Mouse (Mus musculus) monocyte, adult 2 months (primary cell): ENCODE data around the gene Gm10382.

Experiments
- DNase-seq, 2 experiments: peaks; one replicate each; pipeline ENCODE4 v3.0.0; 2022; ENCODE audit warnings: low spot score in 2 of 2, low read depth in 1 of 2

The Gm10382 gene

DNA sequence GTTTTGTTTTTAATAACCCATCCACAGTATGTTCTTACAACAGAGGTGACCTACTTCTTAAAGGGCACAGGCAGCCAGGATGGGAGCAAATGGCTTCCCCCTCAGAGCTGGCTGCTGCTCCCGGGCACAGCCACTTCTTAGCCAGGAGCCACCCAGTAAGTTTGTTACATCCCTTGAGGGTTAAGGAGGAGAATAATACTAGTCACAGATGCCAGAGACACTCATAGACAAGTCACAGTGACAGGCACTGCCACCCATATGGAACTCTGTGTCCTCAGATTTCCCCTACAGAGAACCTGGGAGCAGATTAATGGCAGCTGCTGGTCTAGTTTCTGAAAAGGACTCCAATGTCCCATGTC lies 3.5 kb downstream of the Gm10382 start:
- no peak for DNase-seq

DNA sequence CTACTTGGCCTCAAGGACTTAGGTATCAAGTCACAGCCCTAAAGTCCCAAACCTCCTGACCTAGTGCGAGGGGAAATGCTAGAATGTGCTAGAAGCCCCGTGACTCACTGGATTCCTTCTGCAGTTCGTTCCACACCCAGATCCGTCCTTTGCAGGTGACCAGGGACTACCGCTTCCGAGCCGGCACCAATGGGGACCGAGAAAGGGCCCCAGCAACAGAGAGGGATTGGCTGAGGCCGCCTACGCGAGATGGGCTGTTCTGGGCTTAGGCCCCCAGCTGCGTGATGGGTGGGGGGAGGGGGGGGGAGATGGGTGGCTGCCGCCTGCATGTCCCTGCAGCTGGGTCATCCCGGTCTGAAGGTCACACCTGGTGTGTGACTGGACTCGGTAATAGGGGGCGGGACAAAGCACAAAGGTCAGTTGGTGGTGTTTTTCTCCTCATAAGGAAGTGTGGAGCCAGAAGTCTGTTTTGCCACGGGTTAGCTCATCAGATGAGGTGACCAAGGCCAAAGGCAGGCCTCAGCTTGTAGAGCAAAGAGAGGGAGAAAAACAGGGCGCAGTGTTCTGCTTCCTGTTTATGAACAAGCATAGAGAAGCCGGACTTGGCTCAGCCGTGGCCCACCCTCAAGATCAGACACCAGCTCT lies 4.0 kb downstream of the Gm10382 start:
- DNase-seq = peak; percentile 85 to 90

DNA sequence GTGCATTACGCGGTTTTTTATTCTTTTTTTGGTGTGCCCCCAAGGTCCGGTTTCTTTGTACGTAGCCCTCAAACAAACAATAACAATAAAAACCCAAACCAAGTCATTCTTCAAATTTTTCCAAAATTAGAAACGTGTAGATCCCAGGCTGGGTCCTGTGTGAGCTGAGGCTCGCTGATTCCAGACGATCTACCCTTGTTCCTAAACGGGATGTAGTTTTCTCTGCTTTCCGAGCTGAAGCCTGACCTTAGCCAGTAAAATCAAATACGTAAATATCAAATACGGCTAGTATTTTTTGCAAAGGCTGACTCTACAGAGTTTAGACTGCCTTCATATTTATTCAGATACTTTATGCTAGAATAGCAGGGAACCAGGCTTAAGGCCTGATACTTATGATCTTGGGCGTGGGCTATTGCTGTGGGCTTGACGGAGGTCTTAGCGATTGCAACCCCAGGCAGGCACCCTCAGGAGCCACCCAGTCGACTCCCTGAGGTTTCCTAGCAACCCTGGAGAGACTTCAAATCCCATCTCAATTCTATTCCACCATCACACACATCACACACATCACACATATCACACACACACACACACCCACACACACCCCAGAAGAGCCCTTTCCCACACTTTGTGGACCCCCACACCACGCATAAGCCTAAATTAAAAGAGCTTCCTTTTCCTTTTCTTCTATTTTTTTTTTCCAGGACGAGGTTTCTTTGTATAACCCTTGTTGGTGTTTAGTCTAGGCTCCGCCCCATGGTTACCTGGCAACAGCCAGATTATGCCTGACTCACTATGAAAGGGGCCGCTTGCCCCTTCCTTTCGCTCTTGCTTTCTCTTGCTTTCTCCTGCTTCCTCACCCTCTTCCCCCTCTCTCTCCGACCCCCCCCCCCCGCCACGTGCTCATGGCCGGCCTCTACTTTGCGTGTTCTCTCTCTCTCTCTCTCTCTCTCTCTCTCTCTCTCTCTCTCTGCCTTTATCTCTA lies 4.8 kb downstream of the Gm10382 start:
- peak in 1 of 2 experiments; percentile 63 for DNase-seq

DNA sequence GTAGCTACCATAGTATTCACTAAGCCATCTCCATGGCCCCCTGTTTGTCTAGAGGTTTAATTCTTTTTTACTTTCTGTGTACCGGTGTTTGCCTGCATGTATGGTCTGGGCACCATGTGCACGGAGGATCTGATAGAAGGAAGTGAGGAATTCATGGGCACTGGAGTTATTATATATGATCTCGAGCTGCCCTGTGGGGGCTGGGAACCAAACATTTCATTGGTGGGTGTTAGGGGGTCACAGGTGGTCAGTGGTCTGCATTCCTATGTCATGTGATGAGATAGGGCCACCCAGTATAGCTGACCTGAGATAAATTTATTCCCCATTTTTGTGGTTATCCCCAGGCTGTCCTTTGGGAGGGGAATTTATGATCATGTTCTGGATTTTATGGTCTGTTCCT lies 5.9 kb downstream of the Gm10382 start:
- DNase-seq = no peak

DNA sequence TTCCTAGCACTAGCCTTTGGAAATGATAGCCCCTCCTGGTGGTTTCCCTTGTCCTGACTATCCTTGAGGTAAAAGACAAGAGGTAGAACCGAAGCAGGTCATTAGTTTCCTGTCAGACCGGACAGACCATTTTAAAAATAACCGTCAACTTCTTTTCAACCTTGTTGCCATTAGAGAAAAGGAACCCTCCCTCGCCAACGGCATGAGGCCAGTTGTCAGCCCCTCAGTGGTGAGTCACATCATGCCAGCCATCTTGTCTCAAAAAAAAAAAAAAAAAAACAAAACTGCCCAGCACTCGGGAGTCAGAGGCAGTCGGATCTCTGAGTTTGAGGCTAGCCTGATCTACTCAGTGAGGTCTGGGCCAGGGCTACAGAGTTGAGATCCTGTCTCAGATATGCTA lies 11.8 kb downstream of the Gm10382 start:
- DNase-seq = no peak

DNA sequence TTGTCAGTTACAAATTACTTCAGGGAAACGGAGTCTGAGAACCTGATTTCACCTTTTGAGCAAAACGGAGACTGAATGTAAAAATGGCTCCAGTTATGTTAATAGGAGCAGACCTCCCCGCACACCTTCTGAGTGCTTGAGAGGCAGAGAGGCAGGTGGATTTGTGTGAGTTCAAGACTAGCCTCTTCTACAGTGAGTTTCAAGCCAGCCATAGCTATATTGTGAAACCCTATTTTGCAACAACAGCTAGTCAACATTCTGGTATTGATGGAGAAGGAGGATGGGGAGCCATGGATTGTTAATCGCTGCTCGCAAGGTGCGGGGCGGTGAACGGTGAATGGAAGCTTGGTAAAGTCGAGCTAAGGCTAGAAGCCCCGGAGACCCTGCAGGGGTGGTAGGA lies 13.4 kb downstream of the Gm10382 start:
- DNase-seq = no peak

DNA sequence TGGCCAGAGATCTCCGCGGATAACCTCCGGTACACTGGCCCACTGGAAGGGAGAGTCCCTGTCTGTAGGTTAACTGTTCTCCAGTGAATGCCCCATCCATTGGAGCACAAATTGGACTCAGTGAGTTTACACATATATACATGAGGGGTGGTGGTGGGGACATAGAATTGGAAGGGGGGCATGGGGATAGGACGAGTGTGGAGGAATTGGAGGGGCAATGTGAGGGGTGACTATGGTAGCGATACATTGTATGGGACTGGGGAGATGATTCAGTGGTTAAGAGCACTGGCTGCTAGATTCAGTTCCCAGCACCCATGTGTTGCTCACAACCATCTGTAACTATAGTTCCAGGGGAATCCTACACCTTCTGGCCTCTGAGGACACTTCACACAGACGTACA lies 13.9 kb downstream of the Gm10382 start:
- no peak for DNase-seq

DNA sequence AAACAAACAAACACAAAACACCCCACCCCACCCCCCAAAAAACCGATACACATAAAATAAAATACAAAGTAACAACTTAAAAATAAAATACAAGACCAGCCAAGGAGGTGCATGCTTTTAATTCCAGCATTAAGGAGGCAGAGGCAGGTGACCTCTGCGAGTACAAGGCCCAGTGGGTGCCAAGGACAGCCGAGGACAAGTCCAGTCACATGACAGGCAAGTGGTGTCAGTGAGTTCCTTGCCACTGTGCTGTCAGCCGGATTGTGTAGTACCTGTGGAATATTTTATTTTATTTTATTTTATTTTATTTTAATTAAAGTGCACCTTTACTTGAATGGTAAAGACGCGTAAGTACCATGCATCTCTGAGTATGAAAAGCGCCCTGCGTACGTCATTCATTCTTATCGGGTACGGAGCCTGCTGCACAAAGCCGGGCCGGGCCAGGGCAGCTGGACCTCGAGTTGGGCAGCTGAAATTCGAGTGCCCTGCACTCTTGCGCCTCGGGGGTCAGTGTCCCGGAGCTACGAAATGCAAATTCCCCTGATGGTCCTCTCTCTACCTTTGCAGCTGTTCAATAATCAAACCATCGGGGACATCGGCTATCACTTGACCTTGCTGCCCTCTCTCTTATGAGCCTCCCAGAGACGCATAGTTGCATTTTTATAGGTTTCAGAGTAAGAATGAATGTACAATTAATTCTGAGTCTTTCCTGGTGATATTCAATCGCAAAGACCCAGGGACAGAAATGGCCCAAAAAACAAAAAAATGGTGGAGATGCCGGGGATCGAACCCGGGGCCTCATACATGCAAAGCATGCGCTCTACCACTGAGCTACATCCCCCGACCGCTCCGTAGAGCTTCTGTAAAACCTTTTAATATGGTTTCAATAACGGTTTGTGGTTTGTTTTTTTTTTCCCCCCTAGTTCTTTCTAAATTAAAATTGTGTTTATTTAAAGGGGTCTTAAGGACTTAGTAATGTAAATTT lies 14.7 kb downstream of the Gm10382 start:
- peak; percentile 43 to 56 for DNase-seq

DNA sequence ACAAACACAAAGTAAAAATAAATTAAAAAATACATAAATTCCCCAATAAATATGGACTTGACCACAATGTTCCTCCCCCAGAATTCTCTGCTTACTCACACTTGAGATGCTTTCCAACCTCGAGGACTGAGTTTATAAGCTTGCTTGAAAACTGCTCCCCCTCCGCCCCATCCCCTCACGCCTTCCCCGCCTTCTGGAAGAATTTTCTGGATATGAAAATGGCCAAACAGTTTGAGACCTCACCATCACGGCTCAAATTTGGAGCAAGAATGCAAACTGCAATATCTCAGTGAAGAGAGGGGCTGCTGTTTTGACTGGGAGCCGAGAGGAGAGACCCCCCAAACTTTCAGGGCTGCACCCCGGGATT lies 15.4 kb downstream of the Gm10382 start:
- no peak for DNase-seq

DNA sequence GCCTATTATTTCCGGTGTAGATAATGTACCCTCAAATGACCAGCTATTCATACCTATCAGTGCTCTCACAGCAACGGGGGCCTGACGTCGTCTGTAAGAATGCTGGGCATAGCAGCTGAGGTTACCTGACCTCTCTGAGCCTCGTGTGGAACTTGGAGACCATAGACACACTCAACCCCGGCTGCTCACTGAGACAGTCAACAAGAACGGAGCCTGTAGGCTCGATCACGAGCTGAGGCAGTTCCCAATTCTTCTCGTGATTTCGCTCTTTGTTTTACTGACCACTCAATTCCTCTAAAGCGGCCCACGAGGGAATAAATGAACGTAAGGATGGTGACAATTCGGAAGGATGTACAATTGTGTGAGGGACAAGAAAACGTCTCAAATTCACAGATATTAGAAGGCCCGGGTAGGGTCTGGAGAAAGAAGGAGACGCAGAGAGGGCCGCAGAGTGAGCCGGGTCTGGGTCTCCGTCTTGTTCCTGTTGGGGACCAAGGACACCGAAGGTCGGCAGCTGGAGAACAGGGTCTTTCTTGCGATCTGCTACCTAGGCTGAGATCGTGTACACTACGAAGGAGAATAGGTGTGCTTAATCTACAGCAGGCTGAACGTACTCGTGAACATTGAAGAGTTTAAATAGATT lies 15.9 kb downstream of the Gm10382 start:
- no peak for DNase-seq

DNA sequence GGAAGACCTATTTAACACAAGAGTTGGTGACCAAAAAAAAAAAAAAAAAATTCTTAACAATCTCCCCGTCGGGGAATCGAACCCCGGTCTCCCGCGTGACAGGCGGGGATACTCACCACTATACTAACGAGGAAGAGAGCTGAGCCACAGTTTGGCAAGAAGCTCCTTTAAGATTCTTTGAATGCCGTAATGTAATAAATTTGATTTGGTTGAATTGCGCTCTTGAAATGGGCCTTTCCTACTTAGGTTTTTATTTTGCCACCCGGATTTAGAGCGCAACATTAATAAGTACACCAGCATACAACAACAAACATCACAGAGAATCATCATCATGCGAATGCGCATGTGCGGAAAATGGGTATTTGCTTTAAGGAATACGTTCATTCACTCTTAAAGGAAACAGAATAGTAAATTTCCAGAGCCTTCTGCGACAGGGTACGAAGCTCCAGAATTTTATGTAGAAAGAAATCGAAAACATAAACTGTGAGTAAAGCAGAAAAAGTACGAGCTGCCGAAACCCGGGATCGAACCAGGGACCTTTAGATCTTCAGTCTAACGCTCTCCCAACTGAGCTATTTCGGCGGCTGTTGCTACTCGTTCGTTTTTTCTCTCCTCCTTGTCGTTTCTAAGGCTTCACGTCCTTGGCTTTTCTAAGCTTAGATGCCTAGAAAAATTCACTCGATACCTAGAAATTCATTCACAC lies 16.6 kb downstream of the Gm10382 start:
- DNase-seq = peak; percentile 70 to 83

DNA sequence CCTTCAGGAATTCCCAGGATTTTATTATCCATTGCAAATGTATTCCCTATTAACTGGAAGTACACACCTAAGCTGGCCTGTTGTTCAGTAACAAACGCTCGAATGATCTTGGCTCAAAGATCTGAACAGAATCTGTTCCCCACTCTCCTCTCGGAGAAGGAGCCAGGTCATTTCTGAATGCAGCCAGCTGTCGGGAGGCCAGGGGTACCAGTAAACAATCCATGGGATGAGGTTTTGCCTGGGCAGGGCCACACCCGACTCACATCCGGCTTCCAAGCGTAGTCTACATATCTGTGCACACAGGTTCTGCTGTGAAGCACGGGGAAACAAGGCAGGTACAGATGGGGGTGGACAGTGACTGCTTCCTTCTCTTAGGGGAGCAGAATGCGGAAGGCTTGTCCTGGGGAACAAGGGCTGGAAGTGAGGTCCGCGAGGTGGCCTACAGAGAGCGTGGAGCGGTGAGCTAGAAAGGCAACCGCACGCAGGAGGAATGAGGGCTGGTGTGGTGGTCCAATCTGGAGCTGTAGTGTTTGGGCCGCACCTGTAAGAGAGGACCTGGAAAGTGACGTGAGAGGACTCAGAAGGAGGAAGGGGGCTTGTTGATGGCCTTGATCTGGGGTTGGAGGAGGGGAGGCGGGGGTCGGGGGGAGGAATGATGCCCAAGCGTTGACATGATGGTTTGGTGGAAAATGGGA lies 17.3 kb downstream of the Gm10382 start:
- DNase-seq = peak in 1 of 2 experiments; percentile 38

DNA sequence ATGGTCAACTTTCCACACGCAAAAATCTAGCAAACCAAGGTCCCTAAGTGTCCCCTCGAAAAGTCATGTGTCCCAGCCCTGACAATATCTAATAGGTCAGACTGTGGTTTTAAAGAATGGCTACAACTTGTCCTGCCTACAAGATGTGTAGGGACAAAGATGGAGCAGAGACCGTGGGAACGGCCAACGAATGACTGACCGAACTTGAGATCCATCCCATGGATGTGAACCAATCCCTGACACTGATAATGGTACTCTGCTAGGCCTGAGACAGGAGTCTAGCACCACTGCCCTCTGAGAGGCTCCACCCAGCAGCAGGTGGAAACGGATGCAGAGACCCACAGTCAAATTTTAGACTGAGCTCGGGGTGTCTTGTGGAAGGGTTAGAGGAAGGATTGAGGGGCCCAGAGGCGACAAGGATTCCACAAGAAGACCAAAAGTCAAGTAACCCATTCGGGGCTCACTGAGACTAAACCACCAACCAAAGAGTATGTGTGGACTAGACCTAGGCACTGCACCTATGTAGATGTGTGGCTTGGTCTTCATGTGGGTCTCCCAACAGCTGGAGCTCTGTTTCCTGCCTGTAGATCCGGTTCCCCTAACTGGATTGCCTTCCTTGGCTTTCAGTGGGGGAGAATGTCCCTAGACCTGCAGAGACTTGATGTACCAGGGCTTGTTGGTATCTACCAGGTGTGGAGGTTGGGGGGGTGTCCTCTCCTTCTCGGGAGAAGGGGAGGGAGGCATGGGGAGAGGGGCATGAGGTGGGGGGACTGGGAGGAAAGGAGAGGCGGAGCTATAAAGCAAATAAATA lies 18.1 kb downstream of the Gm10382 start:
- no peak for DNase-seq

DNA sequence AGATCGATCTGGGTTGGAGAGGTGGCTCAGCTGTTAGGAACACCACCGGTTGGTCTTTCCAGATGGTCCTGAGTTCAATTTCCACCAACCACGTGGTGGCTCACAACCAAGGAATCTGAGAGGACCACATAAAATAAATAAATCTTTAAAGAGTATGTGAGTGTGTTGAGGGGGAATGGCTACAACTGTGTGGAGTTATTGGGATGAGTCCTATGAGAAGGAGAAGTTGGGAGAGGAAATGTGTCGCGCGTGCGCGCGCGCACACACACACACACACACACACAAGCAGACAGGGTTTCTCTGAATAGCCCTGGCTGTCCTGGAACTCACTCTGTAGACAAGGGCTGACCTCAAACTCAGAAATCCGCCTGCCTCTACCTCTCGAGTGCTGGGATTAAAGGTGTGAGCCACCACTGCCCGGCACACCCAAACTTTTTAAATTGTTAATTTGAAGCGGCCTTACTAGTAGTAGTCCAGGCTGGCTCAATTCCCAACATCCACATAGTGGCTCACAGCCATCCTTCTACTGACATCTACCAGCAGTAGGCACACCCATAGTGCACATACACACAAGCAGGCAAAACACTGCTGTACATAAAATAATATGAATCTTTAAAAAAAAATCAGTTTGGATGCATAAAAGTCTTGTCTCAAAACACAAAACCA lies 18.9 kb downstream of the Gm10382 start:
- no peak for DNase-seq

DNA sequence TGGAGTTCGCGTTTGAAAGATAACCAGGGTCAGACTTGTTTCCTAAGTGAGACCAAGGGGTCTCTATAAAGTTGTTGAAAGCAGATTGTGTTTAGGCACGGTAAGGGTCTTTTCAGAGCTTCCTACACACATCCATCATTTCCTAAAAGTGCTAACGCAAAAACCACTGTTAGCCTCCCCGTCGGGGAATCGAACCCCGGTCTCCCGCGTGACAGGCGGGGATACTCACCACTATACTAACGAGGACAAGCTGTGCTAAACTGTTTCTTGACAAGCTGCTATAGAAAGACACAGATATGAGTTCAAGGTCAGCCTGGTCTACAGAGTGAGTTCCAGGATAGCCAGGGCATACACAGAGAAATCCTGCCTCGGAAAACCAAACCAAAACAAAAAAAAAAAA lies 19.7 kb downstream of the Gm10382 start:
- peak; percentile 62 to 79 for DNase-seq

DNA sequence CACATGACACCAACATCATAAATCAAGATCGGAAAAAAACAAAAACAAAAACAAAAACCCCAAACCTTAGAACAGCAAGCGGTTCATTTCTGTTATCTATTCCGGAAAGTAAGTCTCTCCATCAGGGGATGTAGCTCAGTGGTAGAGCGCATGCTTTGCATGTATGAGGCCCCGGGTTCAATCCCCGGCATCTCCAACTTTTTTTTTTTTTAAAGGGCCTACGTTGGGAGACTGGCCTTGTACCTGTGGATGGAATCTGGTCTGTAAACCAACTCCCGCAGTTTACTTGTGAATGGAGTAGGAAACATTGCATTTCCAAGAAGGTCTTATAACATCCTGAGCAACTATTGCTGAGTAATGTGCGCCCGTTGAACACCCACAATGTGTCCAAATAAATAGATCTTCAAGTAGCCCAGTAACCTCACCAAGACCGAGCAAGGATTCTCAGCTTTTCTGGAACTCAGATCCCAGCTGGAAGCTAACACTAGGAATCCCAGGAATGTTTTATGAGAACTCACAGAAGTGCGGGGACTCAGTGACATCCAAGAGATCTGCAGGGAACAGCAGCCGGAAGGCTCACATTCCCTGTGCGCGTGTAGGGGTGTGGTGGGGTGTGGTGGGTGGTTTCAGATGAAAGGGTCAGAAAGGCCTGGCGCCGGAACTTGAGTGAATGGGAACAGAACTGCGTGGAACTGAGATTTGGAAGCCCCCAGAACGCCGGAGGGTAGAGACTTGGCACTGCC lies 20.4 kb downstream of the Gm10382 start:
- DNase-seq = no peak

DNA sequence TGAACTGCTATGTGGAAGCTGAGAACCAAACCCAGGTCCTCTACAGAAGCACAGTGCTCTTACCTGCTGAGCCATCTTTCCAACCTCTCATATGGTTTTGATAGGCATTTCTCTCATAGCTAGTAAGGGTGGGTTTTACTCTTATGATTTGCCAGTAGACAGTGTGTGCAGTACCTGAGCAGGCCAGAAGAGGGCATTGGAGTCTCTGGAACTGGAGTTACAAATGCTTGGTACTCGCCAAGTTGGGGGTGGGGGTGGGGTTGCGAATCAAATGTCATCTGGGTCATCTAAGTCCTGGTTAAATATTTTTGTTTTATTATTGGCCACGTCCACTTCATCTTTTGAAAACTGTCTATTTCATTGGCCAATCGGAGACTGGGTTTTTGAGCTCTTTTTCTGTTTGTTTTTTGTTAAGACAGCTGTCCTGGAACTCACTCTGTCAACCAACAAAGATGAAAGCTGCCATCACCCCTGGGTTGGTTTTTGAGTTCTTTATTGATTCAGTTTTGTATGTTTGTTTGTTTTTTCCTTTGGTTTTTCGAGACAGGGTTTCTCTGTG lies 22.9 kb downstream of the Gm10382 start:
- DNase-seq = peak in 1 of 2 experiments; percentile 63
